Mouse (Mus musculus) liver, embryonic 12.5 days (tissue): ENCODE results near the gene Irf2. TPM values are rescaled to one million over a fixed set of nuclear protein-coding genes. Genes with fewer than 3 reads are reported as not detected.

Experiments
- ATAC-seq: fragments of 200-750 bp; cut with Nextera tagmentation; 2 replicates; pipeline ENCODE4 v1.8.0; 2017; ENCODE audit warnings: moderate number of reproducible peaks, mild to moderate bottlenecking, moderate library complexity
- H3K27ac ChIP-seq: fragments of 300-500 bp; sonication (generic); 2 replicates; pipeline ENCODE4 v1.5.1; 2016; ENCODE audit warnings: mild to moderate bottlenecking
- H3K27me3 ChIP-seq: fragments of 300-500 bp; sonication (generic); replicated peaks from 2 replicates; pipeline ENCODE4 v1.6.1; 2016; ENCODE audit warnings: mild to moderate bottlenecking, moderate library complexity
- H3K36me3 ChIP-seq: fragments of 300-500 bp; sonication (generic); 2 replicates; pipeline ENCODE4 v1.6.1; 2016; ENCODE audit warnings: mild to moderate bottlenecking, moderate library complexity
- H3K4me1 ChIP-seq: fragments of 300-500 bp; sonication (generic); 2 replicates; pipeline ENCODE4 v1.6.1; 2016
- H3K4me2 ChIP-seq: fragments of 300-500 bp; sonication (generic); 2 replicates; pipeline ENCODE4 v1.6.1; 2016; ENCODE audit warnings: mild to moderate bottlenecking, moderate library complexity
- H3K4me3 ChIP-seq: fragments of 300-500 bp; sonication (generic); 2 replicates; pipeline ENCODE4 v1.5.1; 2016; ENCODE audit warnings: mild to moderate bottlenecking, moderate library complexity
- H3K9ac ChIP-seq: fragments of 300-500 bp; sonication (generic); 2 replicates; pipeline ENCODE4 v1.6.1; 2016; ENCODE audit warnings: mild to moderate bottlenecking, moderate library complexity
- H3K9me3 ChIP-seq: fragments of 300-500 bp; sonication (generic); replicated peaks from 2 replicates; pipeline ENCODE4 v1.6.1; 2016; ENCODE audit warnings: mild to moderate bottlenecking, moderate library complexity
- WGBS: fragments of 180-500 bp; shearing (Covaris S2); methylation state at CpG from one replicate; pipeline ENCODE4 v1.1.7; 2016; ENCODE audit not compliant: insufficient replicate concordance; 5-methylcytosine and 5-hydroxymethylcytosine counted together
- polyA plus RNA-seq: library from polyadenylated mRNA; unstranded; fragments of >200 nt; fragmentation: Nextera tagmentation; extraction: Ambion mirVana; gene quantifications from 2 replicates; pipeline ENCODE4 v1.2.1, GENCODE M21; 2016

Irf2 gene
- polyA plus RNA-seq, 1 experiment from 2014 or later: 14.8 TPM

DNA sequence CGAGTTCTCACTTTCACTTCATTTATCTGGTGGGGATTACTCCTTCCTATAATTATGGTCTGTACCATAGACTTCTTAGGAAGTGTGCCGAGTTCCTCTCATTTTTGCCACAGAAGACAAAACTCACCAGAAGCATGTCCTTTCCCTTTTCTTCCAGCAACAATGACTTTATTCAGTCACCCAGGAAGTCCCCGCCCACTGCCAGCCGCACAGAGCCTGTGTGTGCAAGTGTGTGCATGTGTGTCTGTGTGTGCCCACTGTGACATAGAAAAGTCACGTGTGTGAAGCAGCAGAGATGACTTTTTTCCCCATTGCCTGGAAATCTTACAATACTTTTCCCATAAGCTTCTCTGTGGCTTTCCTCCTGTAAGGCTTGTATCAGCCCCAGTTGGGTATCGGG lies 141.8 kb downstream of the Irf2 start:
- Histone ChIP-seq H3K4me1 (no peaks in the 10 kb centered on the region; the same call in 1 of the 2 replicates), H3K27ac (no peak overlapping the region), H3K9ac (no peak overlapping the region), H3K36me3 (no peaks in the 10 kb centered on the region), H3K9me3 (no peaks in the 10 kb centered on the region), H3K27me3 (no peaks in the 10 kb centered on the region), H3K4me2 (no peak overlapping the region), H3K4me3 (no peak overlapping the region)
- WGBS: 74% methylated on average over 6 of the region's 6 CpGs
- no peak for ATAC-seq

GRCm38 (mm10) chr8:46881755-46882419 lies 142.4 kb downstream of the Irf2 start:
- no peaks in the 10 kb centered on the region; the same call in 1 of the 2 replicates for H3K4me1 ChIP-seq
- no peaks in the 10 kb centered on the region for H3K27me3 ChIP-seq
- H3K9me3 ChIP-seq: no peaks in the 10 kb centered on the region
- H3K4me2 ChIP-seq: no peak overlapping the region
- no peak for ATAC-seq
- H3K4me3 ChIP-seq: no peak overlapping the region
- no peaks in the 10 kb centered on the region for H3K36me3 ChIP-seq
- H3K27ac ChIP-seq: no peak overlapping the region
- H3K9ac ChIP-seq: no peak overlapping the region
- 62% methylated on average over 8 of the region's 8 CpGs for WGBS

DNA sequence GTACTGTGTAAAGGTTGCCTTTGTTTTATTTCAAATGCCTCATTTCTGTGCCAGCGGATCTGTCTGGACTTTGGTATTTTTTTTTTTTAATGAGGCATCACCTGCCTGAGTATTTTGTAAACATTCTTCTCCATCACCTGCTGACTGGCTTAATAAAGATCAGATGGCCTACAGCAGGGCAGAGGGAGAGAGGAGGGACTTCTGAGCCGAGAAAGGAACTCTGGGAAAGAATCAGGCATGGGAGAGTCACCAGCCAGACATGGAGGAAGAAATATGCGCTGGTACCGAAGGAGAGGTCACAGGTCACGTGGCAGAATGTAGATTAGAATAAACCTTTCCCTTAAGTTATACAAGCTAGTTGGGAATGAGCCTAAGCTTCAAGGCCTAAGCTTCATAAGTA lies 143.2 kb downstream of the Irf2 start:
- H3K4me3 ChIP-seq: no peak overlapping the region
- no peaks in the 10 kb centered on the region for H3K36me3 ChIP-seq
- 63% methylated on average over 5 of the region's 5 CpGs for WGBS
- H3K4me1 ChIP-seq: peaks cover 3% of the 10 kb centered on the region; the same call in 1 of the 2 replicates
- H3K9me3 ChIP-seq: no peaks in the 10 kb centered on the region
- no peak overlapping the region for H3K4me2 ChIP-seq
- no peak for ATAC-seq
- no peak overlapping the region for H3K9ac ChIP-seq
- H3K27ac ChIP-seq: no peak overlapping the region
- H3K27me3 ChIP-seq: no peaks in the 10 kb centered on the region

GRCm38 (mm10) chr8:46883232-46884000 lies 143.9 kb downstream of the Irf2 start:
- Histone ChIP-seq H3K27ac (no peak overlapping the region), H3K36me3 (no peaks in the 10 kb centered on the region), H3K4me1 (peaks cover 6% of the 10 kb centered on the region; the same call in 1 of the 2 replicates), H3K4me3 (no peak overlapping the region), H3K9me3 (no peaks in the 10 kb centered on the region), H3K4me2 (no peak overlapping the region), H3K27me3 (no peaks in the 10 kb centered on the region), H3K9ac (no peak overlapping the region)
- WGBS: 75% methylated on average over 9 of the region's 9 CpGs
- no peak for ATAC-seq

DNA sequence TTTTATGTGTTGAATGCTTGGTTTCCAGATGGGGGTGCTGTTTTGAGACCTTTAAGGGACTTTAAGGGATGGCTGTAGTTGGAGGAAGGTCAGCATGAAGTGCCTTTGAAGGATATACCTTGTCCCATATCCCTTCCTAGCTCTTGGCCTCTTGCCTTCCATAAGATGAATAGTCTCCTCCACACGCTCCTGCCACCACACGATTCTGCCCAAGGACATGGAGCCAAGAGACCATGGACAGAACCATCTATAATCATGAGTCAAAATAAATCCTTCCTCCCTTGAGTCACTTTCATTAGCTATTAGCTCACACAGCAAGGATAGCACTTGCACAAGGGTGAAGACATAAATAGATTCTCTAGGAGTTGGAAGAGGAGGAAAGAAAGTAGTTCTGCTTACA lies 146.3 kb downstream of the Irf2 start:
- Histone ChIP-seq H3K27ac (no peak overlapping the region), H3K36me3 (no peaks in the 10 kb centered on the region), H3K27me3 (no peaks in the 10 kb centered on the region), H3K4me2 (no peak overlapping the region), H3K4me3 (no peak overlapping the region), H3K4me1 (peaks cover 12% of the 10 kb centered on the region), H3K9me3 (no peaks in the 10 kb centered on the region), H3K9ac (no peak overlapping the region)
- 76% methylated on average over 2 of the region's 2 CpGs for WGBS
- no peak for ATAC-seq

GRCm38 (mm10) chr8:46886216-46886615 lies 146.7 kb downstream of the Irf2 start:
- H3K4me2 ChIP-seq: no peak overlapping the region
- H3K9ac ChIP-seq: no peak overlapping the region
- H3K27ac ChIP-seq: no peak overlapping the region
- ATAC-seq: no peak
- H3K36me3 ChIP-seq: no peaks in the 10 kb centered on the region
- H3K4me1 ChIP-seq: peaks cover 12% of the 10 kb centered on the region
- H3K4me3 ChIP-seq: no peak overlapping the region
- no peaks in the 10 kb centered on the region for H3K27me3 ChIP-seq
- no peaks in the 10 kb centered on the region for H3K9me3 ChIP-seq
- 65% methylated on average over 1 of the region's 1 CpGs for WGBS

DNA sequence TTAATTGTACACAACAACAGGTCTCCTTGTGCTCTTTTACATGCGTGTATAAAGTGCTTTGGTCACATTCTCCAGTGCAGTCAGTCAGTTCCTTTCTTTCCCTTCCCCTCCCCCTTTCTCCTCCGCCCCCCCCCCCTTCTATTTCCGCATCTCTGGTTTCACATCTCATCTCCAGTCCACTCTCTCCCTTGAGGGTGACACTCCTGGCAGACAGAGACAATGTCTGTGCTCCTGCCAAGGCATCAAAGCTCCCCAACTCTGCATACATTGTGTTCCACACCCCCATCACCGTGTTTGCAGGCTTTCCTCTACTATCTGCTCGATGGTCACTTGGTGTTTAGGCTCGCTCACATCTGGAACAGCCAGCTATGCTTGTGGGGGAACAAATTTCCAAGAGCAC lies 147.9 kb downstream of the Irf2 start:
- H3K27ac ChIP-seq: no peak overlapping the region
- no peak overlapping the region for H3K4me3 ChIP-seq
- H3K27me3 ChIP-seq: no peaks in the 10 kb centered on the region
- no peaks in the 10 kb centered on the region for H3K36me3 ChIP-seq
- no peak for ATAC-seq
- WGBS: 56% methylated on average over 5 of the region's 6 CpGs
- no peaks in the 10 kb centered on the region for H3K9me3 ChIP-seq
- H3K4me1 ChIP-seq: peaks cover 12% of the 10 kb centered on the region; the same call in 1 of the 2 replicates
- no peak overlapping the region for H3K9ac ChIP-seq
- no peak overlapping the region for H3K4me2 ChIP-seq

- H3K4me2 ChIP-seq: no peak overlapping the region
- no peak overlapping the region for H3K27ac ChIP-seq
- H3K9me3 ChIP-seq: no peaks in the 10 kb centered on the region
- H3K4me3 ChIP-seq: no peak overlapping the region
- WGBS: 52% methylated on average over 4 of the region's 4 CpGs
- no peaks in the 10 kb centered on the region for H3K27me3 ChIP-seq
- H3K36me3 ChIP-seq: no peaks in the 10 kb centered on the region
- peaks cover 12% of the 10 kb centered on the region; the same call in 1 of the 2 replicates for H3K4me1 ChIP-seq
- H3K9ac ChIP-seq: no peak overlapping the region
- no peak for ATAC-seq
Measured at GRCm38 (mm10) chr8:46888575-46888974, 149.0 kb downstream of the Irf2 start.

DNA sequence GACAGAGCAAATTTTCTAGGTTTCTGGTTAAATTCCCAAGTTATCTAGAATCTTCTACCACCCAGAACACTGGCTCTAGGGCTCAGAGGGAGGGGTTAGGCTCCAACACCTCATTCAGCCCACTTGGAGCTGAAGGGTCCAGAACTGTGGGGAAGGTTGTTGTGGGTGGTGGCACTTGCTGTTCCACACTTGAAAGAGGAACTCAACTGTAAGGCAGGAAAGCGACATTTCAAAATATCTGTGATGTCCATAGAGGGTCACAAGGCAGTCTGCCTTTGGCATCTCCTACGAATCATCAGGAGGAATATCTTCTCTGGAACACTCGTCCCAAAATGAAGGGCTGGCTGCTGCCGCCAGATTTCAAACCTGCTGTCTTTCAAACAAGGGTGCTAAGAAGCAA lies 150.7 kb downstream of the Irf2 start:
- 28% methylated on average over 4 of the region's 4 CpGs for WGBS
- H3K4me1 ChIP-seq: peaks cover 12% of the 10 kb centered on the region; the same call in 1 of the 2 replicates
- no peak overlapping the region for H3K9ac ChIP-seq
- no peak overlapping the region for H3K4me2 ChIP-seq
- H3K27me3 ChIP-seq: no peaks in the 10 kb centered on the region
- no peak for ATAC-seq
- no peaks in the 10 kb centered on the region for H3K36me3 ChIP-seq
- H3K4me3 ChIP-seq: no peak overlapping the region
- H3K27ac ChIP-seq: no peak overlapping the region
- H3K9me3 ChIP-seq: no peaks in the 10 kb centered on the region

DNA sequence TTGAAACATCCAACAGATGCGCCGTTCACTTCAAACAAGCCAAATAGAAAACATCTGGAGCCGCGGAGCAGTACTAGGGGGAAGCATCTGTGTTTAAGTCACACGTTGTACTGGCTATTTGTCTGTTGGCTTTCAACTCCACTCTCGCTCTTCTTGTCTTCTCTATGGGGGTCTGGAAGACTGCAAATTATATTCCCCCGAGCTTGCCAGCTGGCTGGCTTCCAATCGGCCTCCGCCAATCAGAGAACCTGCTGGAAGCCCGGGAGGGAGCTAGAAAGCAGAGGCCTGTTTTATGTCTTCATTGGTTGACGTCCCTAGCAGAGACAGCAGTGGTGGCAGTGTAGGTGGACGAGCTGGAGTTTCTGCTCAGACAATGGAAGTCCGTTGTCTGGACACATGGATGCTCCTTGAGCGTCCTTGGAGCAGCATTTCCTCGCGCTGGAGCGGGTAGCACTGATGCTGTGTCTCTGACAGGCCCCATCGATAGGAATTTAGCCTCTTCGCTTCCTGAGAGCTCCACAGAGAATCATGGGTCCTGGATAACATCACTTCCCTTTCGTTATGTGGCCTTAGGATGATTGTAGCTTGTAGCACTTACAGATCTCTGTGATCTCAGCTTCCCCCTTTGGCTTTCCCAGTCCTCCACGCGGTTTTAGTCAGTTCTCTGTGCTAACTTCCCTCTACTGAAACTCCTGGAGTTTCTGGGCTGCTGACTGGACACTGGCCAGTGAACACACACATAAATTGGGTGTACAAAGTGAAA lies 153.2 kb downstream of the Irf2 start:
- WGBS: 53% methylated on average over 22 of the region's 22 CpGs
- H3K4me3 ChIP-seq: no peak overlapping the region
- no peak overlapping the region for H3K4me2 ChIP-seq
- no peaks in the 10 kb centered on the region for H3K9me3 ChIP-seq
- ATAC-seq: no peak
- H3K9ac ChIP-seq: no peak overlapping the region
- H3K27ac ChIP-seq: no peak overlapping the region
- peaks cover 9% of the 10 kb centered on the region; the same call in 1 of the 2 replicates for H3K4me1 ChIP-seq
- H3K27me3 ChIP-seq: no peaks in the 10 kb centered on the region
- no peaks in the 10 kb centered on the region for H3K36me3 ChIP-seq

GRCm38 (mm10) chr8:46894385-46894784 lies 154.9 kb downstream of the Irf2 start:
- ATAC-seq: no peak
- Histone ChIP-seq H3K27ac (no peak overlapping the region), H3K4me2 (no peak overlapping the region), H3K9ac (no peak overlapping the region), H3K4me1 (no peaks in the 10 kb centered on the region), H3K4me3 (no peak overlapping the region), H3K27me3 (no peaks in the 10 kb centered on the region), H3K36me3 (no peaks in the 10 kb centered on the region), H3K9me3 (no peaks in the 10 kb centered on the region)
- 76% methylated on average over 2 of the region's 2 CpGs for WGBS

- Histone ChIP-seq H3K9ac (no peak overlapping the region), H3K4me3 (no peak overlapping the region), H3K27me3 (no peaks in the 10 kb centered on the region), H3K36me3 (no peaks in the 10 kb centered on the region), H3K4me2 (no peak overlapping the region), H3K27ac (no peak overlapping the region), H3K9me3 (no peaks in the 10 kb centered on the region), H3K4me1 (no peaks in the 10 kb centered on the region)
- WGBS: 74% methylated on average over 5 of the region's 5 CpGs
- ATAC-seq: no peak
Measured at GRCm38 (mm10) chr8:46896005-46896404, 156.5 kb downstream of the Irf2 start.
